Mouse (Mus musculus) 3134 (cell line): ENCODE measurements around the gene Ybx2.
"Not testable (repeated sequence)": the region's sequence is repeated elsewhere in the genome, so short reads cannot be mapped to it uniquely, and the experiment has no call there.

Experiments
- DNase-seq: peaks from one replicate; pipeline ENCODE4 v3.0.0-alpha.2; 2011; ENCODE audit warnings: low spot score; ENCODE audit not compliant: insufficient read length; ENCODE audit errors: extremely low read depth

Gene Ybx2

DNA sequence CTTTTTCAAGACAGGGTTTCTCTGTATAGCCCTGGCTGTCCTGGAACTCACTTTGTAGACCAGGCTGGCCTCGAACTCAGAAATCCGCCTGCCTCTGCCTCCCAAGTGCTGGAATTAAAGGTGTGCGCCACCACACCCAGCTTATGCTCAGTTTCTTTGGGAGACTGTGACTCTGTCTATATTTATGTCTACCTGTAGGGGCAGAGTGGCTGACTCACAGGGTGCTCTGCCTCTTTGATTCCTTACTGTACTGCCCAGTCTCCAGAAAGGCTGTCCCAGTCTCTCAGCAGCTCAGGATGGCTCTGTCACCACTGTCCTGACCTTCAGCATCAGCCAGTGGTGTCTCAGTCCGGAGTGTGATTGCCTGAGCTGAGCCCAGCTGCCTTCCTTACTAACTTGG, 20.0 kb downstream of the Ybx2 start:
- not testable (repeated sequence) for DNase-seq

DNA sequence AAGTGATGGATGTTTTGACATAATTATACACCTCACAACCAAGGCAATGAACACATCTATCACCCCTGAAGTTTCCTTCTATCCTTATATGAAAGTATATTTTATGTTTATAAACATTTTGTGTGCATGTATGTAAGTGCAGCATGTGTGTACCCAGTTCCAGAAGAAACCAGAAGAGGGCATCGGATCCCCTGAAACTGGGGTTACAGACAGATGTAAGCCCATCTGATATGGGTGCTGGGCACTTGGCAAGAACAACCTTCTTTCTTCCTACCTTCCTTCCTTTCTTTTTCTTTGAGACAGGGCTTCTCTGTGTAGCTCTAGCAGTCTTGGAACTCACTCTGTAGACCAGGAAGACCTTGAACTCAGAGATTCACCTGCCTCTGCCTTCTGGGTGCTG, 20.6 kb downstream of the Ybx2 start:
- DNase-seq, result no peak

DNA sequence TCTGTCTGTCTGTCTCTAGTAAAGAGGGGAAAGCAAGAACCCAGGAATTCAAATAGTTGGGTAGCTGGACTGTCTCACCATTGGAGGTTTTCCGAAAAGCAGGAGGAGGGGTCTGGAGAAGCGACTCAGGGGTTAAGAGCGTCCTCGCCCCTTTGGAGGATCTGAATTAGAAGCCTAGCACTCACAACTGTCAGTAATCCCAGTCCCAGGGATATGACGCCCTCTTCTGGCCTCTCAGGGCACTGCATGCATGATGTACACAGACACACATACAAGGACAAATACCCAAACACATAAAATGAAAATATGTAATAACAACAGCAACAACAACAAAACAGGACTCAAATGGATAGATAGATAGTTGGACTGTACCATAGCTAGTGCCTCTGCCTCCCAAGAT, 25.0 kb downstream of the Ybx2 start:
- DNase-seq, result no peak

DNA sequence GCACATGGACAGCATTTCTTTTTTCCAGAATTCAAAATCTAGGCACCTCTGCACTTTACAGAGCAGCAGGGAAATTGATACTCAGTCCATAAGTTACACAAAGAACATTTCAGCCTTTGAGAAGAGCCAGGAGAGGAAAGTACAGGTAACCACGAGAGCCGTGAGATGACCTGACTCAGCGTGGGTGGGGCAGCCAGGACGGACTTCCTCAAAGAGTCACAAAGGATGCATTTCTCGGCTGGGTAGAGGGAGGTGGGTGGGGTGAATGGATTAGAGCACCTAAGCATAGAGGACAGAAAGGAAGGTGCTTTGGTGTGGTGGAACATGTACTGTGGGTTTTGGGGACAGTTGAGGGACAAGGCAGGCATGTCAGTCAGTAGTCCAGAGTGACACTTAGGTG, 26.2 kb downstream of the Ybx2 start:
- DNase-seq, result no peak

DNA sequence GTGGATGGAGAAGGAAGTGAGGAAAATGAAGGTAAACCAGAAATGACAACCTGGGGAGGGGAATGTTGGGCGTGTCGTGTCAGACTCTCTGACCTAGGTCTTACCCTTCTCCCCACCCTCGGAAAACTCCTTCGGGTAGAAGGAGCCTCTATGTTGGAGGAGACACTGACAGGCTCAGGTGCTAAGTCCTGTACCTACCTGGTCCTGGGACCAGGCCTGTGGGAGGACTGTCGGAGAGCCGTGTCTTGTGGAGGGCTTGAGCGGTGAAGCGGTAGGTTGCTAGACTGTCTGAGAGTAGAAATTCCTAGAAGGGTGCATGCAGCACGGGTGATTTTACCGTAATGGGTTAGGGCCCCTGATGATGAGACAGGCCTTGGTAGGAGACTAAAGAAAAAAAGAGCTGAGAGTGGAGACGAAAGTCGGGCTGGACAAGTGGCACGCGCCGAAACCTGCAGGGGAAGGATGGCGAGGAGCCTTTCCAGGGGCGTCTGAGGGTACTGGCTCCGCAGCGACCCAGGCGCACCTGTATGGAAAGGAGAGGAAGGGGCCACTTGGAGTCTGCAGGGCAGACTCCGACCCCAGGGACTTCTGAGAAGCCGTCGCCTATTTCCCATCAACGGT, 29.2 kb downstream of the Ybx2 start, which contains the start of gene Cldn7:
Cldn7 (plus strand) TSS at position 130 of the 621 bp plus-strand sequence.
- DNase-seq, result no peak

DNA sequence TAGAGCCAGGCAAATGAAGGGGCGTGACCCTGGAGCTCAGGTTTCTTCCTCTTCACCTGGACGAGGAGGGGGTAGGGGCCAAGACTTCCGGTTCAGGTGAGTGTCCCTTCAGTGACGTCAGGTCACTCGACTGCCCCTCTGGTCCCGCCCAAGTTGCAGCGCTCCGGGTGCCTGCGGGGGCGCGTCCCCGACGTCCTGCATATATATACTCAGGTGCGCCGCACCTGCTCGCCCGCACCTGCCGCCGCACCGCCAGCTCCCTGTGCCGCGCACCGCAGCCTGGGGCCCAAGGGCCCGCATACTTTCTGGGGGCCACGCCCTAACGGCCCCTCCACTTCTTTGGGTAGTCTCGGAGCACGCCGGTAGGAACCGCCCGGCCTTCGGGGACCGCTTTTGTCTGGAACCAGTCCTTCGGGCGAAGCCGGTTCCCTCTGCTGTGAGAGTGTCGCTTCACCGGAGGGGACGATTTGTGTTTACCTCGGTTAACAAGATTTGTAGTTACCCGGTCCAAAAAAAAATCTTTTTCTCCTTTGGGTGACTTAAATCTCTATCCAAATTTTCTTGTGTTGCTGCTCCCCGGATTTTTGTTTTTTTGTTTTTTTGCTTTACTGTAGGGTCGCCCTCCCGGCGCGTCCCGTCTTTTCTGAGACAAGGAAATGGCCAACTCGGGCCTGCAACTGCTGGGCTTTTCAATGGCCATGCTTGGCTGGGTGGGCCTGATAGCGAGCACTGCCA, 29.8 kb downstream of the Ybx2 start:
- no peak for DNase-seq

DNA sequence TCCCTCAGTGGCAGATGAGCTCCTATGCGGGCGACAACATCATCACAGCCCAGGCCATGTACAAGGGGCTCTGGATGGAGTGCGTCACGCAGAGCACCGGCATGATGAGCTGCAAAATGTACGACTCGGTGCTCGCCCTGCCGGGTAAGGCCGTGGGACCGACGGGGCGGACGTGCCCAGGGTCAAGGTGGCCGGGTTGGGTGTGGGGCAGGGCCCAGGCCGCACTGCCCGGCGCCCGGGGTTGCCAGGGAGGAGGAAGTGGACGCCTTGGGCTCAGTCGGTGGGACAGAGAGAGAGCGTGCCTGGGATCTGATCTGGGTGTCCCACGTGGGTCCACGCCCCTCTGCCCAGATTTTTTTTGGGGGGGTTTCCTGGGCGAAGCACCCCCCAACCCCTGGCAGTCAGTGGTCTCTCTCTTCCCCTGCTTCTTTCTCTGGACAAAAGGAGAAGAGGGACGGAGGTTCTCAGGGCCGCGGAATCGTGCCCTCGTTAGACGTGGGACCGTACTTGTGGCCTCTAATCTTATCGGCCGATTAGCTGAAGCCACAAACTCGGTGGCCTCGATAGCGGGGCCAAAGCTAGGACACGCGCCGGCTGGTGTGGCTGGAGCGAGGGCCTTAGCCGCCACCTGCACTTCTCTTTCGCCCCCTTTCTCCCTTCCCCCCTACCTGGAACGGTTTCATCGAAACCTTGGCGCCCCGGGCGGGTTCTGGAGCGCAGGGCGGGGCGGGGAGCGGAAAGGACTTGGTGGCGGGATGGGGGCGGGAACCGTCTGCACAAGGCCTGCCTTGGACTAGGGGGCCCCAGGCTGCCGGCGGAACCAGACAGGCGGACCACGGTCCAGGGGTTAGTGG, 30.6 kb downstream of the Ybx2 start:
- DNase-seq, result no peak

DNA sequence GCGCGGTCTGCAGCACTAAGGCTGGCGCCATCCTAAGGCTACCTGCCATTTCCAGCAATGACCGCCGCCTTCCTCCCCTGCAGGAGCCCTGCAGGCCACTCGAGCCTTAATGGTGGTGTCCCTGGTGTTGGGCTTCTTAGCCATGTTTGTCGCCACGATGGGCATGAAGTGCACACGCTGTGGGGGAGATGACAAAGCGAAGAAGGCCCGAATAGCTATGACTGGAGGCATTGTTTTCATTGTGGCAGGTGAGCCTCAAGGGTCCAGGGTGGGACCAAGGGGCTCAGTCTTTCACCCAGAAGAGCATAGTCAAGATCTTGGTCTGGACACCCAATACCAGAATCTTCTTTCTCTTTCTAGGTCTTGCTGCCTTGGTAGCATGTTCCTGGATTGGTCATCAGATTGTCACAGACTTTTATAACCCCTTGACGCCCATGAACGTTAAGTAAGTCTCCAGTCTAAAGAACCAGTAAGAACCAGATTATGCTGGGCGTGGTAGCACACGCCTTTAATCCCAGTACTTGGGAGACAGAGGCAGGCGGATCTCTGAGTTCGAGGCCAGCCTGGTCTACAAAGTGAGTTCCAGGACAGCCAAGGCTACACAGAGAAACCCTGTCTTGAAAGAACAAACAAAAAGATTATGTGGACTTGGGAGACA, 31.4 kb downstream of the Ybx2 start:
- no peak for DNase-seq

DNA sequence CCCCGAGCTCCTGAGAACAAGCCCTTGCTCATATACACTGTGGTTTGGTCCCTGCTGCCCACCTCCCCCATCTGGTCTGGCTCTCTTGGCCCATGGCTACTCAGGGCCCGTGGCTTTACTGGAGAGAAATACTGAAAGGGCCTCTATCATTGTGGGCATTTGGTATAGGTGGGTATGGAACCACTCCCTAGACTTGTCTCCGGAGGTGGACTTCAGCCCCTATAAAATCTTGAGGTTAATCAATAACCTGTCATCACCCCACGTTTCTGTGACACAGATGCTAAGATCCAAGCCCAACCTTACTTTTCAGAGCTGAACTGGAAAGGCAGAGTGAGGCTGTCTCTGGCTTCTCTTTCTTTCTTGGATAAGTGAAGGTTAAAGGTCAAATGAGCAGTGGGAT, 33.2 kb downstream of the Ybx2 start:
- no peak for DNase-seq

DNA sequence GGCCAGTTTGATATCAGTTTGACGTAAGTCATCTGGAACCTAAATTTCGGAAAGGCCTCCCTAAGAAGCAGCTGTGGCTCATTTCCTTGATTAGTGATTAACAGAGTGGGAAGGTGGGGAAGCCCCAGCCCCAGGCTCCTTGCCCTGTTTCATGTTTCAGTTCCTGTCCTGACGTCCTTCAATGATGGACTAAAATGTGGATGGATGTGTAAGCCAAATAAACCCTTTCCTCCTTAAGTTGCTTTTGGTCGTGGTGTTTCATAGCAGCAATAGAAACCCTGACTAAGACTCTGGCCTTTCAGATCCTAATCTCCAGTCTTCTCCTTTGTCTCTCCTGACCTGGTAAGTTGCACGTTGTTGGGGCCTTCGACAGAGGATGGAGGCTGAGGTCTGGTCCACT, 34.6 kb downstream of the Ybx2 start:
- no peak for DNase-seq

DNA sequence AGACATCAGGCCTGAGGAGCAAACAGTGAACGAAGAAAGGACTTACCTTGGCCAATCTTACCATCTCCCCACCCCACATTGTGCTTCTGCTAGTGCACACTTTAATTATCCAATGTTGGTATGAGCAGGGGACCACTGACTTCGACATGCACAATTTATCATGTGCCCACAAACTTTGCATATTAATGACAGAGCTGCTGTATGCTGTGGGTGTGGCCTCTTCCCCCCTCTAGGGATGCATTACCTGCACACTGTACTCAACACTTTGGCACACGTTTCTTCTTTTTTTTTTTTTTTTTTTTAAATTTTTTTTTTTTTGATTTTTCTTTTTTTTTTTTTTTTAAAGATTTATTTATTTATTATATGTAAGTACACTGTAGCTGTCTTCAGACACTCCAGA, 35.2 kb downstream of the Ybx2 start:
- no peak for DNase-seq

DNA sequence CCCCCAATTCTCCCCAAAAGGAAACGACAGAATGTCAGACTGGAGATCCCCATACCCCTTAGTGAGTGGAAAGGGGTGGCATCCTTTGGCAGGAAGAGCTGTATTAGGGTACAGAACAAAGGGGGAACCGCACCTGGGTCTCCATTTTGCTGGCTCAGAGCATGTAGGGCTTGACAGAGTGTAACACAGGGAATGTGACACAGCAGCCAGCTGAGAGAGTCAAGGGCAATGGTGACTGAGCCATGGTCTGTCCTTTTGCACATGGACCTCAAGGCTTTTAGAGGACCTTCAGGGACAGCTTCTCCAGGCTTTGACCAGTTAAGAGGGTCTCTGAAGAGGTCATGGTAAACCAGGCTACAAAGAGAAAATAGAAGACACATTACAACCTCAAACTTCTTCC, 39.3 kb downstream of the Ybx2 start:
- DNase-seq, result no peak

DNA sequence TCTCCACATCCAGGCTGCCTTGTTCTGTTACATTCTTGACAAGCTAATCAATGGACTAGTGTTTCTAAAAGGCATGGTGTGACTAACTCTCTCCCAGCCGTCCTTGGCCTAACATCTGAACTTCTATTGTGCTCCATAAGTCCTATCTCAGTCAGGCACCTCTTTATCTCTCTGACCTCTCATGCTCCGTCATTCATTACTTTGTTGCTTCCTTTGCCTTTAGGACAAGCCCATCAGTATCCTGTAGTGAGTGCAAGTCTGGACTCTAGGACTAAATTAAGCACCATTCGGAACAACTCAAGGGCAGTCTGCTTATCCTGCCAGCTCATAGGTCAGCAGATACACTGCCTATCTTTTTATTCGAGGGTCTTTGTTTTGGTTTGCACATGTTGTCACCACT, 40.7 kb downstream of the Ybx2 start:
- no peak for DNase-seq

DNA sequence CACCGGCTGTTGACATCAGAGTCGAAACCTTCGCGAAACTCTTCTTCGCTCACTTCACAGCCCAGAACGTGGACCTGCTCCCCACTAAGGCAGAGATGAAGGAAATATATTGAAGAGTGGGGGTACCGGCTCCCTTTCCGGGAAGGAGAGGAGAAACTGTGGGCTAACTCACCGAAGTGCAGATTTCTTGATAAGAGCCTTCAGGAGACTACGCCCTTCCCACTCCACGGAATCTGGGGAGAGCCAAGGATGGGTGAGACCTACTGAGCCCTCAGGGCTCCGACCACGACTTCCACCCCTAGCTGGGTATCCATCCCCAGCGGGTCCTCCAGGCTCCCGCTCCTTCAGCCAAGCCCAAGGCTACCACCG, 44.2 kb downstream of the Ybx2 start:
- no peak for DNase-seq

DNA sequence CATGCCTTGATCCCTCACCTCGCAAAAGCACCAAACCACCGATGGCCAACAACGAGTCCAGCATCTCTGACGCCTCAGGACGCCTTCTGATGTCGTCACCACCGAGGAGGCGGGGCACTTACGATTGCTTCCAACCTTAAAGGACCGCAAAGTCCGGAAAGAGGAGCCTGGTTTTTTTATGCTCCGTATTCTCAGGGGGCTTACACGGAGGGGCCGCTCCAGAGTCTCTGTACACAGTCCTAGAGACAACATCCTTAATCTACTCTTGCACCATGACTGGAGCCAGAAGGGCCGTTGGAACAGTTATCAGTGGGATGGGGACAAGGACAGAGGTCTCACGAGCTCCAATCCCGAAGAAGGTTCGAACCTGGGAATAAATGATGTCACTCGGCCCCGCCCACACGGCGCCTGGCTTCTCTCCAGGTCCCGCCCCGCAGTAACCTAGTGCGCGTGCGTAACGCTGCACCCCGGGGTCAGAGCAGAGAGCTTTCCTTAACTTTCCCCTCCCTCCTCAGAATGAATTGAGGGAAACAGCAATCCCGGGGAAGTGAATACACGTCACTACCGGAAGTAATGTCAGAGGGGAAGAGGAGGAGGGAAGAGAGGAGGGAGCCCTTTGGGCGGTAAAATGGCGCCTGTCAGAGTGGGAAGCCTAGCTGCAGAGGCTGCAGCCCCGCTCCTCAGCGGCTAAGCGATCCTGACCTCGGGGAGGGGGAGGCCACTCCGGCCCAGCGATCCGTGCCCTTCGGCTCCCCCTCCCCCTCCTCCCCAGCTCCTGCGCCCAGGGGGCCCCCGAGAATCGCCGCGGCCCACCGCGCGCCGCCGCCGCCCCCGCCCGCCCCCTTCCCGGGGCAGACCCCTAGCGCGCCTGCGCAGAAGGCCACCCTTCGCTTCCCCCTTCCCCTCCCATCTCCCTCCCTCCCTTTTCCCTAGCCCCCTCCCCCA, 44.9 kb downstream of the Ybx2 start:
- peak; percentile 100 for DNase-seq

DNA sequence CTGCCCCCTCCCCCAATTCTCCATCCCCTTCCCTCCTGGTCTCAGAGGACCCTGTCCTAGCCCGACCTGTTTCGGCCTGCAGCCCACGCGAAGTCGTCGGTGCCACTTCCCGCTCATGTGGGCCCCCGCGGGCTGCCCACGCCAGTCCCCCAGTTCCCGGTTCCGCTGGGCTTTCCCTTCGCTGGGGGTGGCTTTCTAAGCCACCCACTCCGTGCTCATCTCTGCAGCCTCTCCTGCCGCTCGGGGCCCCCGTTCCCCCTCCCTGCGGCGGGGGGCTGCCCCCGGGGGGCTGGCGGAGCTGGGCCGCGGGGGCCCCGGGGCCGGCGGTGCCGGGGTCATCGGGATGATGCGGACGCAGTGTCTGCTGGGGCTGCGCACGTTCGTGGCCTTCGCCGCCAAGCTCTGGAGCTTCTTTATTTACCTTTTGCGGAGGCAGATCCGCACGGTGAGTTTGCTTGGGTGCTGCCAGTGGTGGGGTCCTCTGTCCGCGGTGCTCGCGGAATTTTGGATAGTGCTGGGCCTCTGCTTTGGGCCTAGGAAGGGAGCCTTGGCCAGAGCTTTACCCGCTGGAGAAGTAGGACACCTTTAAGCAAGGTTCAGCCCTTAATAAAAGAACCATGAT, 45.7 kb downstream of the Ybx2 start, which contains the start of gene Ctdnep1:
Ctdnep1 (plus strand) TSS at position 16 of the 622 bp plus-strand sequence.
- DNase-seq, result peak; percentile 50

DNA sequence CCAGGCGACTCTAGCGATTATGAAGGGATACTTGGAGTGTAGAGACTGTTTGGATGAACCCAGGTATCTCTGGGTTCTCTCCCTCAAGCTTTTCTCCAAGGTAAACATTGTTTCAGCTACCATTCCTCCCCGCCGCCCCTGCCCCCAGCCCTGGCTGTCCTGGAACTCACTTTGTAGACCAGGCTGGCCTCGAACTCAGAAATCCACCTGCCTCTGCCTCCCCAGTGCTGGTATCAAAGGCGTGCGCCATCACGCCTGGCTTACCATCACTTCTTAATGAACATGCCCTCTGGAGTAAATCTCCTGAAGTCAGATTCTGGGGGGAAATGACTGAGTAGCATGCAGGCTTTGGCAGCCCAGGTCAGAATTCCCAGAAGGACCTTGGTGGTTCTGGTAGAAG, 46.6 kb downstream of the Ybx2 start, which contains the start of gene Elp5:
Elp5 (minus strand) TSS at position 293 of the 400 bp plus-strand sequence.
- no peak for DNase-seq

DNA sequence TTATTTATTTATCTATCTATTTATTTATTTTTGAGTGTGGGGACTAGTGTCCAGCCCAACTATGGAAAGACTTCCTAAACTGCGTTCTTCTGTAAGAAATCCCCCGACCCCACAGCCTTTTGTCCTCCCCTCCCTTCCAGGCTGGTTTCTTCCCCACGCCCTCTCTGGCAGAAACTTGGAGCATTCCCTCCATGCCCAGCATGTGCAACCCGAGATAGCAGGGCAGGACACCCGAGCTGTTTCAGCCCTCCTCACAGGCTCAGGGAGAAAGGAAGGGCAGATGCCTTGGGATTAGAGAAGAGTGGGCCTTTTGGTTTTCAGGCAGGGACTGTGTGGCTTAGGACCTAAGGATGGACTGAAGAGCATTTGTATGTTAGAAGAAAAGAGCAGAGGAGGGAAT, 47.3 kb downstream of the Ybx2 start:
- DNase-seq, result no peak

DNA sequence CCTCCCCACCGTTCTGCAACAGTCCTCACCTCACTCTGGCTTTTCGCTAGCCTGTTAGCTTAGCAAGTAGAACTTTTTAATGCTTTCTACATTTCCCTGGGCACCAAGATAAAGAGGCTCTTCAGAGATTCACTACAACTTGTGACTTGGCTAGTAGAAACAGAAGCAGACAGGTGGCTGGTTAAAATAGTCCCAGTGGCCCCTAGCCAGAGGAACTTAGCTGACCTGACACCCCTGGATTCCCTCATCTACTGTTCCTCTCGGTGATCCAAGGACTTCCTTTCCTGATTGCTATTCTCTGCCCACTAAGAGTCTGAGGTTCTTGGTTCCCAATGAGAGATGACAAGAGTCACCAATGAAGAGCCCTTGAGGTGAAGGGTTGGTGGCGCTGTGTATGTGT, 47.8 kb downstream of the Ybx2 start:
- no peak for DNase-seq
